Mouse (Mus musculus) liver, embryonic 14.5 days (tissue): ENCODE measurements at regions not wholly inside any gene's neighbourhood (a gene's known extent, or its start where the extent isn't known, plus 50 kb on each side); places are given as distances from the start of the nearest gene placed in this dataset.

Source experiments
- ATAC-seq: fragments of 200-750 bp; cut with Nextera tagmentation; 2 replicates; pipeline ENCODE4 v1.8.0; 2017; ENCODE audit warnings: moderate number of reproducible peaks, mild to moderate bottlenecking, moderate library complexity; ENCODE audit not compliant: insufficient read depth
- DNase-seq, 3 experiments: peaks; one replicate each; pipeline ENCODE4 v3.0.0-alpha.2; 2012 to 2013; ENCODE audit warnings: low read depth in 3 of 3, low spot score in 3 of 3
- H3K27ac ChIP-seq: fragments of 300-500 bp; sonication (generic); 2 replicates; pipeline ENCODE4 v1.5.1; 2014; ENCODE audit warnings: moderate library complexity, mild to moderate bottlenecking, control low read depth, inconsistent platforms
- H3K27me3 ChIP-seq: fragments of 300-500 bp; sonication (generic); 2 replicates; pipeline ENCODE4 v1.6.1; 2014; ENCODE audit warnings: mild to moderate bottlenecking, low read length, moderate library complexity; ENCODE audit not compliant: control insufficient read depth, insufficient read depth
- H3K36me3 ChIP-seq: fragments of 300-500 bp; sonication (generic); replicated peaks from 2 replicates; pipeline ENCODE4 v1.6.1; 2014; ENCODE audit warnings: low read depth; ENCODE audit not compliant: control insufficient read depth, insufficient read depth
- H3K4me1 ChIP-seq, 2 experiments: fragments of 200-500 bp in 1 of 2; fragments of 300-500 bp in 1 of 2; sonication (generic) in 1 of 2; replicated peaks; 2 replicates each; pipeline ENCODE4 v1.6.1; 2012 to 2014; ENCODE audit warnings: antibody characterized with exemption in 1 of 2, inconsistent platforms in 1 of 2, low read length in 1 of 2; ENCODE audit not compliant: control insufficient read depth in 2 of 2, insufficient read depth in 2 of 2
- H3K4me2 ChIP-seq: fragments of 300-500 bp; sonication (generic); 2 replicates; pipeline ENCODE4 v1.6.1; 2014; ENCODE audit warnings: low read depth, mild to moderate bottlenecking, control low read depth, moderate library complexity
- H3K4me3 ChIP-seq, 2 experiments: fragments of 200-500 bp in 1 of 2; fragments of 300-500 bp in 1 of 2; sonication (generic) in 1 of 2; 2 replicates each; pipeline ENCODE4 v1.5.1; 2012 to 2014; ENCODE audit warnings: low read depth in 2 of 2, low read length in 2 of 2, mild to moderate bottlenecking in 2 of 2, control low read depth in 1 of 2, inconsistent platforms in 1 of 2, moderate library complexity in 1 of 2; ENCODE audit not compliant: insufficient read depth in 1 of 2
- H3K9ac ChIP-seq: fragments of 300-500 bp; sonication (generic); replicated peaks from 2 replicates; pipeline ENCODE4 v1.6.1; 2014; ENCODE audit warnings: mild to moderate bottlenecking, control low read depth, moderate library complexity
- H3K9me3 ChIP-seq: fragments of 300-500 bp; sonication (generic); 2 replicates; pipeline ENCODE4 v1.6.1; 2016; ENCODE audit warnings: low read length, mixed read lengths; ENCODE audit not compliant: control insufficient read depth
- CTCF ChIP-seq: IDR thresholded peaks from 2 replicates; pipeline ENCODE4 v1.5.1; 2016; ENCODE audit warnings: antibody characterized with exemption, low read depth, control low read depth
- EP300 ChIP-seq: IDR thresholded peaks from 2 replicates; pipeline ENCODE4 v1.6.1; 2016; ENCODE audit warnings: antibody characterized with exemption, low read depth
- WGBS: fragments of 180-500 bp; shearing (Covaris S2); extraction: QIAGEN DNeasy Blood & Tissue Kit; methylation state at CpG from one replicate; pipeline ENCODE4 v1.1.7; 2014; ENCODE audit not compliant: insufficient replicate concordance; 5-methylcytosine and 5-hydroxymethylcytosine counted together

GRCm38 (mm10) chr3:151262821-151263220 lies 174.9 kb upstream of the Adgrl4 start:
- H3K4me1 ChIP-seq, result no peaks in the 10 kb centered on the region
- H3K36me3 ChIP-seq, result no peaks in the 10 kb centered on the region
- TF ChIP-seq EP300 (no peak), CTCF (no peak)
- H3K27me3 ChIP-seq, result no peaks in the 10 kb centered on the region
- no peak overlapping the region for H3K4me3 ChIP-seq
- no peak overlapping the region for H3K4me2 ChIP-seq
- H3K27ac ChIP-seq, result no peak overlapping the region
- ATAC-seq (no peak), DNase-seq (no peak)
- no peaks in the 10 kb centered on the region for H3K9me3 ChIP-seq
- no peak overlapping the region for H3K9ac ChIP-seq
- 37% methylated on average over 3 of the region's 3 CpGs for whole genome bisulfite sequencing

GRCm38 (mm10) chr3:151265658-151266057 lies 172.0 kb upstream of the Adgrl4 start:
- WGBS, result 31% methylated on average over 2 of the region's 2 CpGs
- H3K4me2 ChIP-seq, result no peak overlapping the region

GRCm38 (mm10) chr3:151269514-151269913 lies 168.2 kb upstream of the Adgrl4 start:
- H3K4me1 ChIP-seq, result no peaks in the 10 kb centered on the region
- ATAC-seq (no peak), DNase-seq (no peak)
- H3K27me3 ChIP-seq, result no peaks in the 10 kb centered on the region
- H3K36me3 ChIP-seq, result no peaks in the 10 kb centered on the region
- no peaks in the 10 kb centered on the region for H3K9me3 ChIP-seq
- no peak overlapping the region for H3K27ac ChIP-seq
- WGBS, result 57% methylated on average over 2 of the region's 2 CpGs
- TF ChIP-seq EP300 (no peak), CTCF (no peak)
- H3K9ac ChIP-seq, result no peak overlapping the region
- H3K4me2 ChIP-seq, result no peak overlapping the region
- no peak overlapping the region for H3K4me3 ChIP-seq

More at GRCm38 (mm10) chr3:151265658-151266057, 172.0 kb upstream of the Adgrl4 start:
- no peaks in the 10 kb centered on the region for H3K27me3 ChIP-seq
- H3K4me3 ChIP-seq, result no peak overlapping the region
- DNase-seq (no peak), ATAC-seq (no peak)
- TF ChIP-seq EP300 (no peak), CTCF (no peak)
- H3K36me3 ChIP-seq, result no peaks in the 10 kb centered on the region
- no peaks in the 10 kb centered on the region for H3K9me3 ChIP-seq
- no peak overlapping the region for H3K27ac ChIP-seq
- H3K9ac ChIP-seq, result no peak overlapping the region
- H3K4me1 ChIP-seq, result no peaks in the 10 kb centered on the region

GRCm38 (mm10) chr3:151283829-151284228 lies 153.9 kb upstream of the Adgrl4 start:
- DNase-seq, result no peak
- Histone ChIP-seq H3K27me3 (no peaks in the 10 kb centered on the region), H3K4me2 (no peak overlapping the region), H3K27ac (no peak overlapping the region), H3K9me3 (no peaks in the 10 kb centered on the region), H3K4me1 (no peaks in the 10 kb centered on the region), H3K9ac (no peak overlapping the region), H3K4me3 (no peak overlapping the region), H3K36me3 (no peaks in the 10 kb centered on the region)
- 54% methylated on average over 1 of the region's 1 CpGs for WGBS
- no peak for ATAC-seq
- TF ChIP-seq EP300 (no peak), CTCF (no peak)

GRCm38 (mm10) chr3:151293981-151294605 lies 143.6 kb upstream of the Adgrl4 start:
- Histone ChIP-seq H3K4me3 (no peak overlapping the region), H3K27ac (no peak overlapping the region), H3K4me2 (no peak overlapping the region), H3K9me3 (no peaks in the 10 kb centered on the region), H3K4me1 (no peaks in the 10 kb centered on the region), H3K27me3 (no peaks in the 10 kb centered on the region), H3K9ac (no peak overlapping the region), H3K36me3 (no peaks in the 10 kb centered on the region)
- no peak for TF ChIP-seq CTCF
- no peak for TF ChIP-seq EP300
- WGBS, result 37% methylated on average over 11 of the region's 11 CpGs
- ATAC-seq, result peak; percentile 55; the same call in 1 of the 2 replicates
- no peak for DNase-seq
